Mouse (Mus musculus) liver, postnatal 0 days (tissue): Measurements from ENCODE around the gene Dkk2. TPM values are rescaled to one million over a fixed set of nuclear protein-coding genes. Genes with fewer than 3 reads are reported as not detected.
A peak's percentile ranks its signal among the peaks of the same experiment; 100 is the strongest.

ENCODE experiments used
- ATAC-seq: fragments of 200-750 bp; cut with Nextera tagmentation; 2 replicates; pipeline ENCODE4 v1.8.0; 2017; ENCODE audit warnings: mild to moderate bottlenecking, moderate library complexity
- DNase-seq: peaks from one replicate; pipeline ENCODE4 v3.0.0-alpha.2; 2016
- H3K27ac ChIP-seq: fragments of 300-500 bp; sonication (generic); 2 replicates; pipeline ENCODE4 v1.5.1; 2014; ENCODE audit warnings: antibody characterized with exemption, moderate library complexity, mild to moderate bottlenecking, low read depth
- H3K27me3 ChIP-seq: fragments of 300-500 bp; sonication (generic); 2 replicates; pipeline ENCODE4 v1.6.1; 2014; ENCODE audit warnings: low read length, control low read depth, mixed read lengths; ENCODE audit not compliant: insufficient read depth
- H3K36me3 ChIP-seq: fragments of 300-500 bp; sonication (generic); replicated peaks from 2 replicates; pipeline ENCODE4 v1.6.1; 2014; ENCODE audit warnings: mild to moderate bottlenecking, control low read depth, low read length, moderate library complexity, mixed read lengths; ENCODE audit not compliant: insufficient read depth
- H3K4me1 ChIP-seq: fragments of 300-500 bp; sonication (generic); 2 replicates; pipeline ENCODE4 v1.6.1; 2014; ENCODE audit warnings: antibody characterized with exemption, mild to moderate bottlenecking, control low read depth; ENCODE audit not compliant: insufficient read depth
- H3K4me2 ChIP-seq: fragments of 300-500 bp; sonication (generic); 2 replicates; pipeline ENCODE4 v1.6.1; 2014; ENCODE audit warnings: low read depth, mild to moderate bottlenecking, low read length, moderate library complexity, mixed read lengths
- H3K4me3 ChIP-seq: fragments of 300-500 bp; sonication (generic); 2 replicates; pipeline ENCODE4 v1.5.1; 2014; ENCODE audit warnings: low read depth, low read length
- H3K9ac ChIP-seq: fragments of 300-500 bp; sonication (generic); replicated peaks from 2 replicates; pipeline ENCODE4 v1.6.1; 2014; ENCODE audit warnings: mild to moderate bottlenecking, moderate library complexity
- H3K9me3 ChIP-seq: fragments of 300-500 bp; sonication (generic); 2 replicates; pipeline ENCODE4 v1.6.1; 2016; ENCODE audit warnings: mild to moderate bottlenecking, control low read depth, low read length, mixed read lengths
- CTCF ChIP-seq: sonication (generic); IDR thresholded peaks from 2 replicates; pipeline ENCODE4 v1.5.1; 2016; ENCODE audit warnings: antibody characterized with exemption, low read depth
- EP300 ChIP-seq: IDR thresholded peaks from 2 replicates; pipeline ENCODE4 v1.6.1; 2016; ENCODE audit warnings: antibody characterized with exemption, low read depth, mild to moderate bottlenecking
- WGBS: fragments of 180-500 bp; shearing (Covaris S2); extraction: QIAGEN DNeasy Blood & Tissue Kit; methylation state at CpG from one replicate; pipeline ENCODE4 v1.1.7; 2014; ENCODE audit not compliant: insufficient replicate concordance; 5-methylcytosine and 5-hydroxymethylcytosine counted together
- polyA plus RNA-seq: library from polyadenylated mRNA; unstranded; fragments of >200 nt; fragmentation: Nextera tagmentation; extraction: Ambion mirVana; gene quantifications from 2 replicates; pipeline ENCODE4 v1.2.1, GENCODE M21; 2015

Gene Dkk2
- polyA plus RNA-seq, 1 experiment from 2014 or later, result 0.02 TPM

GRCm38 (mm10) chr3:132063374-132063773 lies 21.7 kb upstream of the Dkk2 start:
- Histone ChIP-seq H3K4me2 (no peak overlapping the region), H3K9ac (no peak overlapping the region), H3K4me1 (no peaks in the 10 kb centered on the region), H3K27me3 (no peaks in the 10 kb centered on the region), H3K9me3 (no peaks in the 10 kb centered on the region), H3K36me3 (no peaks in the 10 kb centered on the region), H3K4me3 (no peak overlapping the region), H3K27ac (no peak overlapping the region)
- no peak for TF ChIP-seq EP300
- no peak for TF ChIP-seq CTCF
- 79% methylated on average over 3 of the region's 3 CpGs for WGBS
- DNase-seq, result no peak
- ATAC-seq, result no peak

DNA sequence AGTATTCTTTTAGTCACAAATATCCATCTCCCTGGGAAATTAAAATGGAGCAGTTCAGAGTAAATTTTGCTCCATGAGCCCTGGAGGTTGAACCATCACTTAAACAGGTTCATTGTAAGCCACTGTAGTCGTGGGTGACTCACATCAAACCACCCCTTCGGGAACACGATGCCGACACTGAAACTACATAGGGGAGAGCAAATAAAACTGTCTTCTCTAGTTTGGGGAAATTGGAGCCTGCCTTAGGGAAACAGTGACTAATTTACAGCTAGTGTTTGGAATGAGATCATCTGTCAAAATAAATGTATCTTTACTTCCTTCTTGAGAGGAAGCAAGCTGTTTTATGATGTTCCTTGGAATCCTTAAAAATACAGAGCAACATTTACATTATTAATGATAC lies 21.1 kb upstream of the Dkk2 start:
- TF ChIP-seq CTCF (no peak), EP300 (no peak)

DNA sequence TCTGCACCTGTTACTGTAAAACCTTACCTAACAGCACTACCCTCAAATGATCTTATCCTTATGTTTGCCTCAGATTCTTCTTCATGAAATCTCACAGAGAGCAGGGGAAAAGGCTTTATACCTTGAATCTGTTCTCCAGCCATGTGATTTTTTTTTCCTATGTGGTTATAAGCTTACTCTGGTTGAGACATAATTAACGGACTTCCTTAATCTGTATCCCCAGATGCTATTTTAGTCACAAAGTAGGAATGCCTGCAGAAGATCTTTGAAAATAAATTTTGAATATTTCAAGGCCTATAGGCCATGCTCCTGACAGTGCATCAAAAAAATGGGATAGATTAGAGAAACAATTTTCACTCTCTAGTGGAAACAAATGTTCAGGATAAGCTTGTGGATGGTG lies 20.2 kb upstream of the Dkk2 start:
- Histone ChIP-seq H3K27ac (no peak overlapping the region), H3K9ac (no peak overlapping the region), H3K4me1 (no peaks in the 10 kb centered on the region), H3K4me2 (no peak overlapping the region), H3K4me3 (no peak overlapping the region), H3K27me3 (no peaks in the 10 kb centered on the region), H3K9me3 (no peaks in the 10 kb centered on the region), H3K36me3 (no peaks in the 10 kb centered on the region)
- no peak for DNase-seq
- TF ChIP-seq EP300 (no peak), CTCF (no peak)
- 59% methylated on average over 1 of the region's 1 CpGs for whole genome bisulfite sequencing
- ATAC-seq, result no peak

More for the DNA sequence above, 21.1 kb upstream of the Dkk2 start:
- WGBS, result 46% methylated on average over 4 of the region's 4 CpGs
- Histone ChIP-seq H3K36me3 (no peaks in the 10 kb centered on the region), H3K27ac (no peak overlapping the region), H3K4me2 (no peak overlapping the region), H3K27me3 (no peaks in the 10 kb centered on the region), H3K4me1 (no peaks in the 10 kb centered on the region), H3K4me3 (no peak overlapping the region), H3K9ac (no peak overlapping the region), H3K9me3 (no peaks in the 10 kb centered on the region)
- DNase-seq (no peak), ATAC-seq (no peak)

- no peaks in the 10 kb centered on the region for H3K36me3 ChIP-seq
- H3K27ac ChIP-seq, result no peak overlapping the region
- WGBS, result 35% methylated on average over 2 of the region's 2 CpGs
- no peak overlapping the region for H3K4me3 ChIP-seq
- TF ChIP-seq CTCF (peak; percentile 43), EP300 (no peak)
- ATAC-seq, result no peak
- DNase-seq, result no peak
- H3K9ac ChIP-seq, result no peak overlapping the region
- no peaks in the 10 kb centered on the region for H3K9me3 ChIP-seq
- H3K27me3 ChIP-seq, result no peaks in the 10 kb centered on the region
- no peaks in the 10 kb centered on the region for H3K4me1 ChIP-seq
- H3K4me2 ChIP-seq, result no peak overlapping the region
Measured at GRCm38 (mm10) chr3:132070949-132071348, 14.1 kb upstream of the Dkk2 start.

DNA sequence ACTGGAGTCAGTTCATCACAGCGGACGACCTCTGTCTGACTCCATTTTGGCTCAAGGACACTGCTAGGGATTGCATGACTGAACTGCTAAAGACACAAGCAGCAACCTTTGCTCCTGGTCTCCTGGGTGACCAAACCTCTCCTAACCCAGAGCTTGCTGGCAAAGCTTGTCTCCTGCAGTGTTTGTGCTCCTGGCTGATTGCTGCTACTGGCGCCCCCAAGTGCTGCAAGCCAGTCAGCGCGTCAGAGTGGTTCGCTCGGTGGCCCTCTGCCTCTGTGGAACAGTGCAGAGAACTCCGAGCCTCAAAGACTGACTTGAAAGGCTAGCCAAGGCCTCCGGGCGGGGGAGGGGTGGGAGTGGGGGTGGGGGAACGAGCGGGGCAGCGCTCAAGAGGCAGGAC lies 1.1 kb upstream of the Dkk2 start:
- Histone ChIP-seq H3K4me2 (peak overlapping the region; percentile 57), H3K27ac (no peak overlapping the region), H3K36me3 (no peaks in the 10 kb centered on the region), H3K9ac (no peak overlapping the region), H3K9me3 (no peaks in the 10 kb centered on the region), H3K4me1 (peaks cover 7% of the 10 kb centered on the region; the same call in 1 of the 2 replicates), H3K4me3 (0 out of 2 replicates have a peak overlapping the region, but pooled peaks have one; percentile 8), H3K27me3 (peaks cover 31% of the 10 kb centered on the region)
- ATAC-seq, result peak; percentile 87
- TF ChIP-seq CTCF (peak; percentile 63), EP300 (no peak)
- peak; percentile 62 for DNase-seq
- 4% methylated on average over 13 of the region's 13 CpGs for WGBS

GRCm38 (mm10) chr3:132084680-132085079 lies 412 bp upstream of the Dkk2 start:
- Histone ChIP-seq H3K27me3 (peaks cover 31% of the 10 kb centered on the region), H3K9ac (no peak overlapping the region), H3K9me3 (no peaks in the 10 kb centered on the region), H3K4me3 (peak overlapping the region; percentile 25), H3K4me1 (peaks cover 7% of the 10 kb centered on the region; the same call in 1 of the 2 replicates), H3K4me2 (peak overlapping the region; percentile 59), H3K27ac (no peak overlapping the region), H3K36me3 (no peaks in the 10 kb centered on the region)
- DNase-seq, result no peak
- WGBS, result 6% methylated on average over 8 of the region's 8 CpGs
- TF ChIP-seq CTCF (no peak), EP300 (no peak)
- no peak for ATAC-seq
